Mouse (Mus musculus): ENCODE measurements around the gene Slit3.

DNA sequence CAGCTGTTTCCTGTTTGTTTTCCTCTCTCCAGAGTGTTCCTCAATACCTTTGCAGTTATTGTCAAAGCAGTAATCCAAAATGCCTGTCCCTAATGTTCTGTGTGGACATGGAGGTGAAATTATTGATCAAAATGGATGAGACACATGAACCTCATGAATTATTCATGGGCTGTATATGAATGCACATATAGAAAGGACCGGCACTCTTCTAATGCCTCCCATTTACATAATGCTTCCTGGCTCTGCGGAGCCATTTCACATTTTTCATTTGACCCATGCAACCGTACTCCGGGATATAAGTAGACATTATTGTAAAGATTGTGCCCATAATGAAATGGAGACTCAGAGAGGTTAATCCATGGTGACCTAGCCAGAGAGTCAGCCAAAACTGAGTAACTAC, 333.8 kb downstream of the Slit3 start:
- TF ChIP-seq POLR2A (IDR thresholded peaks at IDR 0.05; ENCODE audit: extremely low read depth, insufficient read depth, low read length) (no peak), CTCF (IDR thresholded peaks at IDR 0.05; ENCODE audit: low read depth, low read length) (no peak)
